Mouse (Mus musculus): ENCODE results near the gene Mrtfa.

Mrtfa gene

GRCm38 (mm10) chr15:80975666-80976065, 214.9 kb downstream of the Mrtfa start:
- no peak for DNase-seq

GRCm38 (mm10) chr15:80974311-80974710, 216.2 kb downstream of the Mrtfa start:
- DNase-seq, result no peak

- DNase-seq, result no peak
Measured at GRCm38 (mm10) chr15:80969371-80969770, 221.2 kb downstream of the Mrtfa start.

Data from cerebellum, adult 8-10 months (tissue).